Mouse (Mus musculus) embryonic stem cell, embryonic (primary cell): ENCODE results near the gene Col4a1.

ENCODE experiments used
- CTCF ChIA-PET, 4 experiments: fragments of 300-600 bp in 2 of 4; fragments of 350-600 bp in 2 of 4; sonication (Branson Sonifier 250); formaldehyde crosslinking; loops; one replicate each; lab custom pipeline; 2022; ENCODE audit warnings: inconsistent platforms in 2 of 4; lab: Charles Lee
- POLR2A ChIA-PET, 4 experiments: fragments of 300-600 bp in 2 of 4; fragments of 350-600 bp in 2 of 4; sonication (Branson Sonifier 250); formaldehyde crosslinking; loops; one replicate each; lab custom pipeline; 2022; ENCODE audit warnings: antibody characterized with exemption in 4 of 4, inconsistent platforms in 1 of 4; lab: Charles Lee

Gene Col4a1

GRCm38 (mm10) chr8:11248712-11249111 lies 63.9 kb downstream of the Col4a1 start:
- CTCF ChIA-PET = interaction anchor here in 1 of 4 experiments (1.1 kb wide), 1 partner anchor 171 kb away, joined by 4 read pairs; no protein-coding TSS in a partner anchor
- POLR2A ChIA-PET = no interaction called here

DNA sequence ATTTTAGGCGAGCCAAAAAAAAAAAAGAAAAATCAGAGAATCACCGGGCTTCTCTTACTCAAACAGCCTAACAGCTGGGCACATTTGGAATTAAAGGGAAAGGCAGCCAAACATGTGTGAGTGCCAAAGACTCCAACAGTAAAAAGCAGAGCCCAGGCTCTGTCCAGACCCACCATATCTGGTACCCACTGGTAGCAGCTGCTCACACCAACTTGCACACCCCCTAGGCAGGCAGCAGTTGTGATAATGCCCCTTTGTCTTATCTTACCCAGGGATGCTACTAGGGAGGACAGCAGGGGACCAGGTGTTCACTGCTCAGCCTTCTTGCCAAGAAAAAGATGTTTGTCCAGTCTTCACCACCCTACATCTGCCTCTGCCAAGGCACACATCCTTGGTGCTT lies 71.1 kb downstream of the Col4a1 start:
- ChIA-PET CTCF (interaction anchor here in 1 of 4 experiments (0.5 kb wide), 1 partner anchor 658 kb away, joined by 4 read pairs; no protein-coding TSS in a partner anchor), POLR2A (no interaction called here)

DNA sequence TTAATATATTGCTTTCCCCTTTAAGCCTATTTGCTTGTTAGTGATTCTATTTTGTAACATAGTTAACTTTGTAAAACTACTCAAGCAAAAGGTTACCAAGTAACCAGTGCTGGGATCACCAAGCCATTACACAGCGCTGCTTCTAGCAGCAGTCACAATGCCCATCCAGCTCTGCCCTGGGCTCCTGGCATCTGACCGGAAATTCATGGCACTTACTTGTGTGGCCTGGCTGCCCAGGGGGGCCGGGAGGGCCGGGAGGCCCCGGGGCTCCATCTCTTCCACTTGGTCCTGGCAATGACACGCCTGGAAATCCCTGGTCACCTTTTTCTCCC lies 77.8 kb downstream of the Col4a1 start:
- ChIA-PET POLR2A (no interaction called here), CTCF (interaction anchor here in 1 of 4 experiments (0.9 kb wide), 1 partner anchor 18 kb away, joined by 4 read pairs; no protein-coding TSS in a partner anchor)

DNA sequence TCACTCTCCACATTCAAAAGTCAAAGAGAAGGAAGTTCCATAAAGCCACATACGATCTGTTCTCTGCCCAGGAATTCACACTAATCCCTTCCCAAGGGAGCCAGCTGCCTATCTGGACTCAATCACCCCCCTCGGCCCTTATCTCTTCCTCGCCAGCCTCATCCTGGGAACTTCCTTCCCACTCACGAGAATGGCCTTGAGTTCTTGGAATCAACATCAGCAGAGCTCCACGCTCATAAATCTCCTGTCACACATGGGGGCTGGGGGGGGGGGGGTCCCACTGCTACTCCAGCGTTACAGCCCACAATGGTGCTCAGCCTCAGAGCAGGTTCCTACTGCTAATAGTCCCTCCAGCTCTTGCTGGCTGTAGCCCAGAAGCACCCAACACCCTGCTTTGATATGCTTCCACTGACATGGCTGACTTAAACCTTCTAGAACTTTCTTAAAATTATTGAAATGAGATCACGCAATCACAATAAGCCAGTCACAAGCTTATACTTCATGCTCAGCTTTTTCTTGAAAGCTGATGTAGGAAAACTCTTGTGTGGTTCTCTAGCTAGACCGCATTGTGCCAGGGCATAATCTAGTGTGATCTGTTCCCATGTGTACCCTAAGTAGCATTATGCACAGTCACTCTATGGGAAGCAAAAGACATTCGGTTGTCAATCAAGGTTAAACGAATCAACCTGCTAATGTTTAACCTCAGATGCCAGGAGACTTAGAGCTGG lies 78.3 kb downstream of the Col4a1 start:
- POLR2A ChIA-PET = interaction anchor here in 1 of 4 experiments (0.6 kb wide), 1 partner anchor 289 kb away, joined by 4 read pairs; no protein-coding TSS in a partner anchor

DNA sequence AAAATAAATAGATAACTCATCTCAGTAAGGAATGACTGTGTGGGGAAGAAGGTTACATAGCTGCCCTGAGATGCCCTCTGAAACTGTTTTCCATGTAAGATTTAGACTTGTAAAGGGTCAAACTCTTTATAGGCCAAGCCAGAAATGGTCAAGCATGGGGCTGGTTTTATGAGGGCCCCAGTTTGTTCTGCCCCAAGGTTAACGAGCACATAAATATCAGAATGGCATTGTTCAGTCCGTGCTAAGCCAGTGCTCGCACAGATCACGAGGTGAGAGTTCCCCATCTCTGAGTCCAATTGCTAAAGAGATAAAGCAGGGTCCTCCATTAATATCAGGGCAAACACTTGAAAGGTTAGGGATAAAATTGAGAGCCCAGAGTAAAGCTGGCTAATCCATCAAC lies 79.6 kb downstream of the Col4a1 start:
- CTCF ChIA-PET = interaction anchor here in 2 of 4 experiments (0.6 to 1.0 kb wide), 2 partner anchors 21 to 569 kb away, joined by 3 read pairs; no protein-coding TSS in a partner anchor
- POLR2A ChIA-PET = no interaction called here

More for the DNA sequence above, 78.3 kb downstream of the Col4a1 start:
- CTCF ChIA-PET = interaction anchor here in 2 of 4 experiments (0.9 to 1.0 kb wide), 2 partner anchors 19 kb away, joined by 3 to 4 read pairs; no protein-coding TSS in a partner anchor

DNA sequence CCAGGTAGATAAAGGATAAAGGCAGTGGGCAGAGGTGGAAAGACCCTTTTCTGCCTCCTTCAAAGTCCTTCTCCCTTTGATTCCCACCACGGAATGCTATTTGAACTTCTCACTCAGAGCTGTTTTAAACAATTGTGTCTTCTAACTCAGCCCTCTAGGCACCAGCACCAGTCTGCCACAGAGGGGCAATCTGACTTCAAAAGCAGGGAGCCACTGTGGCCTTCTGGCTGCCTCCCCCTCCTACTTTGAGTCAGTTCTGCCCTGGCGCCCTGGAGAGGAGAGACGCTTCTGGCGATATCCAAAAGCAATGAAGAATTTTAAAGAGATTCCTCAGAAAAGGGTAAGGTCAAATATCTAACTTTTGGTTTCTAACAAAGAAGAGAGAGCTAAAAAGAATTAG lies 82.3 kb downstream of the Col4a1 start:
- CTCF ChIA-PET = interaction anchor here in 1 of 4 experiments (0.6 kb wide), 1 partner anchor 175 kb away, joined by 3 read pairs; no protein-coding TSS in a partner anchor

DNA sequence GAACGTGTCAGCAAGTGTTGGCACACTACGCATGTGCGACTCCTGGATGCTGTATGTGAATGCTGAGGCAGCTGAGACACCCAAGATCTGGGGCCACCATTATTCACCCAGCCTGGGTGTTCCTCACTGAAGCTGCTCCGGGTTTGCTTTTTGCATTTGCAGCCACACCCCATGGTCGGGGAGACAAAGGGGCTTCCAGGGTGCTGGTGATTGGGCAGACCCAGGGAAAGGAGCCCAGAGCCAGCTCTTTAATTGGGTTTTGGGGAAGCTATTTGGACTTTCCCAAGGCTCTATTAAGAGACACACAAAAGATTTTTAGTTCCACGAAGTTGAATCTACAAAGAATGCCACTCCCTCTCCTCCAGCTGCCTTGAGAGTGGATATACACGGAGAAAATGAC lies 85.2 kb downstream of the Col4a1 start:
- ChIA-PET POLR2A (interaction anchor here in 1 of 4 experiments (0.6 kb wide), 1 partner anchor 373 kb away, joined by 3 read pairs; no protein-coding TSS in a partner anchor), CTCF (interaction anchor here in 2 of 4 experiments (0.5 to 0.9 kb wide), 5 partner anchors 13 to 813 kb away, joined by 3 to 5 read pairs (median 4); no protein-coding TSS in a partner anchor)

More for the DNA sequence above, 82.3 kb downstream of the Col4a1 start:
- POLR2A ChIA-PET = no interaction called here

GRCm38 (mm10) chr8:11225577-11226434 lies 86.8 kb downstream of the Col4a1 start:
- POLR2A ChIA-PET = no interaction called here
- CTCF ChIA-PET = no interaction called here

DNA sequence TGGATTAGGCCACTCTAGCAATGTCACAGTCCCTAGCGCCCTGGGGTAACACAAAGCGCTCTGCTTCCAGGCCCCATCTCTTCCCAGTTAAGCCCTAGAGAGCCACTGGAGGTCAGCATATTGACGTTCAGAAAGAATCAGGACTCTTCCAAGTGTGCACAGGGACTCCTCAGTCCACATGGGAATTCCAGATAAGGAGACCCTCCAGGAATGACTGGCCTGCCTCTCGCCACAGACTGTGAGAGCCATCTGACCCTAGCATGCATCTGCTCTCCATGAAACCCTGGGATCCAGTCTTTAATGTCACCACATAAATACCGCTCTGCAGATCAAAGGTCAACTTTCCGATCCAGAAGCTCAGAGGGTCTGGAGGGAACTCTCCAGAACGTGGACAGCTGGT lies 88.4 kb downstream of the Col4a1 start:
- ChIA-PET POLR2A (no interaction called here), CTCF (no interaction called here)

- ChIA-PET CTCF (no interaction called here), POLR2A (no interaction called here)
These were observed 91.3 kb downstream of the Col4a1 start for GRCm38 (mm10) chr8:11221353-11221752.

- ChIA-PET POLR2A (no interaction called here), CTCF (no interaction called here)
These were observed 93.3 kb downstream of the Col4a1 start for GRCm38 (mm10) chr8:11219282-11219681.

- ChIA-PET POLR2A (interaction anchor here in 1 of 4 experiments (0.7 kb wide), 1 partner anchor 209 kb away, joined by 3 read pairs; no protein-coding TSS in a partner anchor), CTCF (interaction anchor here (0.5 to 1.9 kb wide), 22 partner anchors 12 to 803 kb away, joined by 3 to 7 read pairs (median 3); partner anchors contain the start of genes Col4a1 (in 1 of the 4) and Col4a2 (in 1 of the 4))
These were observed 97.4 kb downstream of the Col4a1 start for GRCm38 (mm10) chr8:11215231-11215630.

GRCm38 (mm10) chr8:11206509-11206908 lies 106.1 kb downstream of the Col4a1 start:
- POLR2A ChIA-PET = no interaction called here
- CTCF ChIA-PET = no interaction called here

DNA sequence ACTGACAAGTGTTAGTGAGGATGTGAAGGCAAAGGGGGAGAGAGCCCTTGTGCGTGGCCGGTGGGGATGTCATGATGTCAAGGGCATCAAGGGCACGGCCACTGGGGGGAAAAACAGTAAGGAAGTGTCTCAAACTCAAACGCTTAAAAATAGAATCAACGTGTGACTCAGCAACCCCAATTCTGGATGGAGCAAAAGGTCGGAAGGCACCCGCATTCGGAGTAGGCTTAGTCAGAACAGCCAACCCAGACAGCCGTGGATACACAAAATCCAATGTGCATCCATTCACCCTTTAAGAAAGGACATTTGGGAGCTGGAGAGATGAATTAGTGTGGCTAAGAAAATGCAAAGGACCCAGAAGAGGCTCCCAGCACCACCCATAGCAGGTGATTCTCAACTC lies 107.1 kb downstream of the Col4a1 start:
- ChIA-PET POLR2A (interaction anchor here in 1 of 4 experiments (0.6 kb wide), 1 partner anchor 270 kb away, joined by 4 read pairs; no protein-coding TSS in a partner anchor), CTCF (no interaction called here)

DNA sequence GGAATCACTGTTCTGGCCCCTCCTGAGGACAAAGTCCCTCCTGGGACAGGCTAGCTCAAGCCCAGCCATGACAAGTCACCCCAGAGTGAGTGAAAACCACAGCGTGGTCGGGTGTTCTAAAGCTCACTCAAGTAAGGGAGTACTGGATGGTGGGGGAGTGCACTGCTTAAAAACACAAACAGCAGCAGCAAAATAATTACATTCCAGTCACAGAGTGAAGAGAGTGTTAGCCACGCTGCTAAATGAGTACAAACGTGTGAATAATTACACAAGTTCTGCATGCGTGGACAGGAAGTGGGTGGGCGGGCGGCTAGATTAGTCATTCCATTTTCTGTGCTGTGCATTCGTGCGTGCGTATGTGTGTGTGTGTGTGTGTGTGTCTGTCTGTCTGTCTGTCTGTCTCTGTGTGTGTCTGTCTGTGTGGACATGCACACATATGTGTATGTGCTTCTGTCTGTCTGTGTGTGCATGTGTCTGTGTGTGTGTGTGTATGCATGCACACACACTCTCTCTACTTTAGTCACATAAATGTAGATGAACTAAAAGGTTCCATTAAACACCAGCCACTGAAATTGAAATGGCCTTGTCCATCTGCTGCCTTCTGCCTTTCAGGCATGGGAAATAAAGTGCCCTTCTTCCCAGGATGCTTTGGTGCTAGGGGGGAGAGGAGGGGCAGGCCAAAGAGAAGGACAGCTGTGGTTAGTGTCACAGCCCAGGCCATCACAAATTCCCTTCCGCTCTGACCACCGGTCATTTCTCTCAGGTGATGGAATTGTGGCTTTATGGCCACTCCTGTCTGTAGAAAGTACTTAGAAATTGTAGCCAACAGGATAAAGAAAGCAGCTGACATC lies 109.1 kb downstream of the Col4a1 start:
- POLR2A ChIA-PET = no interaction called here
- CTCF ChIA-PET = interaction anchor here in 1 of 4 experiments (1.0 kb wide), 1 partner anchor 50 kb away, joined by 3 read pairs; no protein-coding TSS in a partner anchor

DNA sequence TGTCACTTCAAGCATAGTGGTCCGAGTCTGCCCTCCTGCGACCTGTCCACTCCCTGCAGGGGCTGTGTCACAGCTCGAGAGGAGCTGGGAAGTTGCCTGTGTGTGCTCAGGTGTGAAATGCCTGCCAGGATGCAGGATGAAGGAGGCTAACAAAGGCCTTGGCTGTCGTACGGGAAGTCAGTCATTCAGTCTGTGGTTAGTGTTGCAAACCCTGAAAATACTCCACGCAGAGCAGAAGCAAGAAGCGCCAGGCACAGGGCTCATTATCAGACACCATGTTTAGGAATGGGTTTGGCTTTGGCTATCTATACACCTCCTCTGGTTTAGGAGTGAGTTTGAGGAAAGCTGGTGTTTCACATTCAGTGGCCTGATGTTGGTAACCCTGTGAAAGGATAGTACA lies 114.0 kb downstream of the Col4a1 start:
- ChIA-PET CTCF (interaction anchor here in 1 of 4 experiments (0.6 to 0.7 kb wide), 2 partner anchors 40 to 99 kb away, joined by 3 read pairs; no protein-coding TSS in a partner anchor), POLR2A (no interaction called here)

- CTCF ChIA-PET = interaction anchor here in 1 of 4 experiments (0.6 to 0.7 kb wide), 2 partner anchors 39 to 98 kb away, joined by 3 read pairs; no protein-coding TSS in a partner anchor
- POLR2A ChIA-PET = no interaction called here
These were observed 114.6 kb downstream of the Col4a1 start for GRCm38 (mm10) chr8:11197988-11198387.

- CTCF ChIA-PET = interaction anchor here in 2 of 4 experiments (0.6 kb wide), 2 partner anchors 293 to 531 kb away, joined by 4 to 8 read pairs; no protein-coding TSS in a partner anchor
- POLR2A ChIA-PET = interaction anchor here in 1 of 4 experiments (0.6 kb wide), 1 partner anchor 439 kb away, joined by 6 read pairs; no protein-coding TSS in a partner anchor
These were observed 115.4 kb downstream of the Col4a1 start for GRCm38 (mm10) chr8:11197261-11197660.
